Mouse (Mus musculus) embryonic facial prominence, embryonic 13.5 days (tissue): ENCODE measurements around the gene Pam16. TPM values are rescaled to one million over a fixed set of nuclear protein-coding genes. Genes with fewer than 3 reads are reported as not detected.
"Not testable (repeated sequence)": the region's sequence is repeated elsewhere in the genome, so short reads cannot be mapped to it uniquely, and the experiment has no call there.

Experiments used
- ATAC-seq: fragments of 200-750 bp; cut with Nextera tagmentation; 2 replicates; pipeline ENCODE4 v1.8.0; 2017; ENCODE audit warnings: low read depth; ENCODE audit not compliant: insufficient number of reproducible peaks, insufficient read depth, low FRiP score, low TSS enrichment
- H3K27ac ChIP-seq: fragments of 300-500 bp; sonication (generic); 2 replicates; pipeline ENCODE4 v1.5.1; 2015; ENCODE audit warnings: moderate library complexity, mild to moderate bottlenecking, inconsistent platforms
- H3K27me3 ChIP-seq: fragments of 300-500 bp; sonication (generic); 2 replicates; pipeline ENCODE4 v1.6.1; 2015; ENCODE audit warnings: mild to moderate bottlenecking, inconsistent platforms
- H3K36me3 ChIP-seq: fragments of 300-500 bp; sonication (generic); 2 replicates; pipeline ENCODE4 v1.6.1; 2015; ENCODE audit warnings: mild to moderate bottlenecking, inconsistent platforms
- H3K4me1 ChIP-seq: fragments of 300-500 bp; sonication (generic); 2 replicates; pipeline ENCODE4 v1.6.1; 2015; ENCODE audit warnings: inconsistent platforms
- H3K4me2 ChIP-seq: fragments of 300-500 bp; sonication (generic); 2 replicates; pipeline ENCODE4 v1.6.1; 2015; ENCODE audit warnings: moderate library complexity, mild to moderate bottlenecking, inconsistent platforms
- H3K4me3 ChIP-seq: fragments of 300-500 bp; sonication (generic); 2 replicates; pipeline ENCODE4 v1.5.1; 2015; ENCODE audit warnings: mild to moderate bottlenecking, inconsistent platforms
- H3K9ac ChIP-seq: fragments of 300-500 bp; sonication (generic); 2 replicates; pipeline ENCODE4 v1.6.1; 2015; ENCODE audit warnings: mild to moderate bottlenecking, inconsistent platforms
- H3K9me3 ChIP-seq: fragments of 300-500 bp; sonication (generic); 2 replicates; pipeline ENCODE4 v1.6.1; 2016; ENCODE audit warnings: inconsistent platforms
- WGBS: fragments of 180-500 bp; shearing (Covaris S2); methylation state at CpG from one replicate; pipeline ENCODE4 v1.1.7; 2015; ENCODE audit warnings: mixed read lengths; 5-methylcytosine and 5-hydroxymethylcytosine counted together
- polyA plus RNA-seq: library from polyadenylated mRNA; unstranded; fragments of >200 nt; fragmentation: Nextera tagmentation; extraction: Ambion mirVana; gene quantifications from 2 replicates; pipeline ENCODE4 v1.2.1, GENCODE M21; 2015

The Pam16 gene
- polyA plus RNA-seq, 1 experiment from 2014 or later: 99.5 TPM

- Histone ChIP-seq H3K4me3 (peak overlapping the region; percentile 58), H3K9me3 (no peaks in the 10 kb centered on the region), H3K27ac (peak overlapping the region; percentile 94), H3K36me3 (peaks cover 14% of the 10 kb centered on the region), H3K4me1 (peaks cover 20% of the 10 kb centered on the region), H3K9ac (peak overlapping the region; percentile 70), H3K4me2 (peak overlapping the region; percentile 61), H3K27me3 (no peaks in the 10 kb centered on the region)
- WGBS: under 1% methylated on average over 42 of the region's 43 CpGs
- ATAC-seq: peak; percentile 96
These were observed 38.2 kb downstream of the Pam16 start for GRCm38 (mm10) chr16:4586531-4587123.

- Histone ChIP-seq H3K27me3 (no peaks in the 10 kb centered on the region), H3K4me3 (peak overlapping the region; percentile 58), H3K36me3 (peaks cover 10% of the 10 kb centered on the region), H3K9ac (peak overlapping the region; percentile 70), H3K4me2 (peak overlapping the region; percentile 61), H3K27ac (peak overlapping the region; percentile 94), H3K9me3 (no peaks in the 10 kb centered on the region), H3K4me1 (peaks cover 20% of the 10 kb centered on the region)
- WGBS: 10% methylated on average over 14 of the region's 14 CpGs
- ATAC-seq: no peak
These were observed 38.9 kb downstream of the Pam16 start for GRCm38 (mm10) chr16:4585642-4586530.

GRCm38 (mm10) chr16:4584438-4584837 is 40.4 kb downstream of the Pam16 start:
- no peak for ATAC-seq
- no peaks in the 10 kb centered on the region for H3K36me3 ChIP-seq
- WGBS: 66% methylated on average over 5 of the region's 5 CpGs
- H3K9ac ChIP-seq: no peak overlapping the region
- H3K27ac ChIP-seq: no peak overlapping the region
- no peak overlapping the region for H3K4me3 ChIP-seq
- peaks cover 20% of the 10 kb centered on the region for H3K4me1 ChIP-seq
- no peak overlapping the region for H3K4me2 ChIP-seq
- no peaks in the 10 kb centered on the region for H3K27me3 ChIP-seq
- H3K9me3 ChIP-seq: no peaks in the 10 kb centered on the region

- ATAC-seq: no peak
- no peaks in the 10 kb centered on the region for H3K27me3 ChIP-seq
- H3K27ac ChIP-seq: no peak overlapping the region
- WGBS: 83% methylated on average over 3 of the region's 3 CpGs
- no peak overlapping the region for H3K9ac ChIP-seq
- H3K4me1 ChIP-seq: peaks cover 20% of the 10 kb centered on the region
- no peaks in the 10 kb centered on the region for H3K36me3 ChIP-seq
- no peak overlapping the region for H3K4me2 ChIP-seq
- no peak overlapping the region for H3K4me3 ChIP-seq
- no peaks in the 10 kb centered on the region for H3K9me3 ChIP-seq
These were observed 41.0 kb downstream of the Pam16 start for GRCm38 (mm10) chr16:4583807-4584206.

GRCm38 (mm10) chr16:4581179-4581578 is 43.6 kb downstream of the Pam16 start:
- not testable (repeated sequence) for H3K4me2 ChIP-seq, ATAC-seq, H3K4me1 ChIP-seq, H3K9ac ChIP-seq, H3K27ac ChIP-seq, H3K4me3 ChIP-seq, H3K9me3 ChIP-seq, H3K36me3 ChIP-seq, H3K27me3 ChIP-seq
- WGBS: 76% methylated on average over 4 of the region's 4 CpGs

- H3K27ac ChIP-seq: no peak overlapping the region
- H3K9ac ChIP-seq: no peak overlapping the region
- no peak overlapping the region for H3K4me3 ChIP-seq
- no peaks in the 10 kb centered on the region for H3K9me3 ChIP-seq
- no peak for ATAC-seq
- no peaks in the 10 kb centered on the region for H3K27me3 ChIP-seq
- WGBS: 71% methylated on average over 7 of the region's 7 CpGs
- no peak overlapping the region for H3K4me2 ChIP-seq
- peaks cover 5% of the 10 kb centered on the region for H3K4me1 ChIP-seq
- no peaks in the 10 kb centered on the region for H3K36me3 ChIP-seq
These were observed 46.2 kb downstream of the Pam16 start for GRCm38 (mm10) chr16:4578630-4579029.

GRCm38 (mm10) chr16:4576873-4577272 is 47.9 kb downstream of the Pam16 start:
- no peak overlapping the region for H3K4me3 ChIP-seq
- H3K27ac ChIP-seq: no peak overlapping the region
- no peaks in the 10 kb centered on the region for H3K9me3 ChIP-seq
- H3K27me3 ChIP-seq: no peaks in the 10 kb centered on the region
- H3K36me3 ChIP-seq: no peaks in the 10 kb centered on the region
- no peak for ATAC-seq
- no peak overlapping the region for H3K9ac ChIP-seq
- no peak overlapping the region for H3K4me2 ChIP-seq
- WGBS: 42% methylated on average over 2 of the region's 2 CpGs
- H3K4me1 ChIP-seq: peaks cover 5% of the 10 kb centered on the region

GRCm38 (mm10) chr16:4576038-4576437 is 48.8 kb downstream of the Pam16 start:
- Histone ChIP-seq H3K4me2 (no peak overlapping the region), H3K9me3 (no peaks in the 10 kb centered on the region), H3K9ac (no peak overlapping the region), H3K4me1 (peaks cover 9% of the 10 kb centered on the region), H3K4me3 (no peak overlapping the region), H3K27me3 (no peaks in the 10 kb centered on the region), H3K36me3 (no peaks in the 10 kb centered on the region), H3K27ac (no peak overlapping the region)
- no peak for ATAC-seq
- 30% methylated on average over 2 of the region's 2 CpGs for WGBS

- H3K27ac ChIP-seq: 0 out of 2 replicates have a peak overlapping the region, but pooled peaks have one; percentile 28
- H3K9me3 ChIP-seq: no peaks in the 10 kb centered on the region
- WGBS: 40% methylated on average over 4 of the region's 4 CpGs
- peak overlapping the region; percentile 7; the same call in 1 of the 2 replicates for H3K9ac ChIP-seq
- ATAC-seq: no peak
- no peaks in the 10 kb centered on the region for H3K36me3 ChIP-seq
- peaks cover 16% of the 10 kb centered on the region for H3K4me1 ChIP-seq
- H3K27me3 ChIP-seq: no peaks in the 10 kb centered on the region
- no peak overlapping the region for H3K4me2 ChIP-seq
- H3K4me3 ChIP-seq: no peak overlapping the region
These were observed 54.1 kb downstream of the Pam16 start for GRCm38 (mm10) chr16:4570737-4571136.

GRCm38 (mm10) chr16:4567912-4568311 is 56.9 kb downstream of the Pam16 start:
- 0 out of 2 replicates have a peak overlapping the region, but pooled peaks have one; percentile 28 for H3K27ac ChIP-seq
- H3K4me3 ChIP-seq: no peak overlapping the region
- H3K9me3 ChIP-seq: no peaks in the 10 kb centered on the region
- H3K36me3 ChIP-seq: no peaks in the 10 kb centered on the region
- 17% methylated on average over 4 of the region's 4 CpGs for whole genome bisulfite sequencing
- no peak overlapping the region for H3K9ac ChIP-seq
- peaks cover 16% of the 10 kb centered on the region for H3K4me1 ChIP-seq
- no peaks in the 10 kb centered on the region for H3K27me3 ChIP-seq
- ATAC-seq: no peak
- H3K4me2 ChIP-seq: no peak overlapping the region
